Mouse (Mus musculus) R1 (cell line): ENCODE results near the gene Atp2b4.

ENCODE experiments used
- DNase-seq: peaks from one replicate; pipeline ENCODE4 v3.0.0-alpha.2; 2018; ENCODE audit warnings: low read depth, low spot score

Atp2b4 gene

DNA sequence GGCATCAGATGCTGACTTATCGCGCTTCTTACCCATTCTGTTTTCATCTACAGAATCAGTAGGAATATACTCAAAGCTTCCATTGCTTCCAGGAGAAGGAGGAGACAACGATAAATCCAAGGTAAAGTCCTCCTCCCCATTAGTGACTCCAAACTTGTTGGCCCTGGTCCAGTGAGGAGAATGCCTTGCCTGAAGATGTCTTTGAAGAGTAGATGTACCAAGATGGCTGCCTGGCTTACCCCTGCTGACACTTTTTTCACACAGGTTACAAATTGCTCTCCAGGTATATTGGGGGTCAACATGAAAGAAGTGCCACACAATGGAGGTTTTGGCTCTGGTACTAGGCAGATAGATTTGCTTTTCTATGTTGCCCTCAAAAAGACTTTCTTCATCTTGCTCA, 142.0 kb downstream of the Atp2b4 start:
- DNase-seq: no peak

- DNase-seq: no peak
Observed at GRCm38 (mm10) chr1:133656811-133657210, 144.0 kb downstream of the Atp2b4 start.

GRCm38 (mm10) chr1:133653033-133653432, 147.8 kb downstream of the Atp2b4 start:
- no peak for DNase-seq

DNA sequence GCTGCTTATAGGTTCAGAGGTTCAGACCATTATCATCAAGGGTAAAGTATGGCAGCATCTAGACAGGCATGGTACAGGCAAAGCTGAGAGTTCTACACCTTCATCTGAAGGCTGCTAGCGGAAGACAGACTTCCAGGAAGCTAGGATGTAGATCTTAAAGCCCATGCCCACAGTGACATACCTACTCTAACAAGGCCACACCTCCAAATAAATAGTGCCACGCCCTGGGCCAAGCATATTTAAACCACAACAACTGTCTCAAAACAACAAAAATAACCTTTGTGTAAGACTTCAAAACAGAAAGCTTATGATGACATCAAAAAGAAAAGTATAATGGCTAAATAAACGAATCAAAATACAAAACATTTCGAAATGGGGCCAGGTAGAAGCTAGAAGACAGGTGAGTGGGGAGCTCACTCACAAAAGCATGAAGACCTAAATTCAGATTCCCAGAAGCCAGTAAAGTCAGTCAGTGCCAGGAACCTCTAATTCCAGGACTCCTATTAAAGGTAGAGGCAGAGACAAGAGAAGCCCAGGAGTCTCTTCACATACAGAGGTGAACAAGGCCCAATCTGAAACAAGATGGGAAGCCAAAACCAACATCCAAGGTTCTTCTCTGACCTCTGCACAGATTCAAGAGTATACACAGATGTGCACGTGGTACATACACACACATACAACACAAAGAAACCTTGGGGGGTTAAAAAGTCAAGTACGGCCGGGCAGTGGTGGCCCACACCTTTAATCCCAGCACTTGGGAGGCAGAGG, 150.4 kb downstream of the Atp2b4 start:
- peak; percentile 50 for DNase-seq
